Mouse (Mus musculus): ENCODE results near the gene Abcc9. TPM values are rescaled to one million over a fixed set of nuclear protein-coding genes. Genes with fewer than 3 reads are reported as not detected.
A peak's percentile ranks its signal among the peaks of the same experiment; 100 is the strongest.

Gene Abcc9
- polyA plus RNA-seq, 1 experiment from 2014 or later, result 14.7 TPM

DNA sequence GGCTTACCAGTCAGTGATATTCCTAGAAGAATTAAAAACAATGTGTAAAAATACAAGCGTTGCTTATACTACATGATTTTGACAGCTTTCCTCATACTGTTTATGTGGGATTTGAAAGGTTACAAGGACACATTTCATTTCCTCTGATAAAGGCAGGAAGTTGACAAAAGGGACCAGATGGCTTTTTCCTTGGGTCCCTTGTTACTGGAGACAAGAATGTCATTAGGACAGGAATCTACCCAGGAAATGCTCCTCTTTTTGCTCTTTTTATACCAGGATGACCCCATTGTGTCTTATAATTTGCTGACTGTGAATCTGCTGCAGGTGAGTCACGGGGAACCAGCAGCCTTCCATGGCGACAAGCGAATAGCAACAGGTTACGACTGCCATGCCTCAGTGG, 162.0 kb downstream of the Abcc9 start:
- Histone ChIP-seq H3K27ac (ENCODE audit: low read length) (peak overlapping the region; percentile 31; the same call in 1 of the 2 replicates), H3K9ac (ENCODE audit: low read length) (no peak overlapping the region), H3K36me3 (ENCODE audit: control insufficient read depth, insufficient read depth, low read length) (no peaks in the 10 kb centered on the region), H3K4me1 (ENCODE audit: control insufficient read depth, insufficient read depth, low read length) (peaks cover 9% of the 10 kb centered on the region), H3K4me3 (replicated peaks; ENCODE audit: low read length) (no peak overlapping the region), H3K9me3 (replicated peaks; ENCODE audit: control insufficient read depth, low read length) (no peaks in the 10 kb centered on the region), H3K27me3 (ENCODE audit: control insufficient read depth, insufficient read depth, low read length) (no peaks in the 10 kb centered on the region), H3K4me2 (ENCODE audit: low read depth, low read length) (no peak overlapping the region)
- no peak for ATAC-seq (ENCODE audit: insufficient read depth, low FRiP score)
- WGBS, result 73% methylated on average over 5 of the region's 5 CpGs

- H3K9me3 ChIP-seq (replicated peaks; ENCODE audit: control insufficient read depth, low read length), result no peaks in the 10 kb centered on the region
- peaks cover 6% of the 10 kb centered on the region for H3K4me1 ChIP-seq (ENCODE audit: control insufficient read depth, insufficient read depth, low read length)
- no peaks in the 10 kb centered on the region for H3K27me3 ChIP-seq (ENCODE audit: control insufficient read depth, insufficient read depth, low read length)
- peak overlapping the region; percentile 60; the same call in 1 of the 2 replicates for H3K27ac ChIP-seq (ENCODE audit: low read length)
- H3K4me2 ChIP-seq (ENCODE audit: low read depth, low read length), result no peak overlapping the region
- ATAC-seq (ENCODE audit: insufficient read depth, low FRiP score), result peak; percentile 44; the same call in 1 of the 2 replicates
- WGBS, result 62% methylated on average over 17 of the region's 17 CpGs
- no peaks in the 10 kb centered on the region for H3K36me3 ChIP-seq (ENCODE audit: control insufficient read depth, insufficient read depth, low read length)
- no peak overlapping the region for H3K4me3 ChIP-seq (replicated peaks; ENCODE audit: low read length)
- no peak overlapping the region for H3K9ac ChIP-seq (ENCODE audit: low read length)
Observed at GRCm38 (mm10) chr6:142538503-142538902, 163.6 kb downstream of the Abcc9 start.

Other genes starting within 250 kb of the Abcc9 start
- 2.7 and 3.4 TPM in 2 replicates for gene Gys2, start 229.2 kb downstream of the Abcc9 start, polyA plus RNA-seq (2015; fragmentation: Nextera tagmentation; extraction: Ambion mirVana)
- 156 and 159 TPM in 2 replicates for gene Ldhb, start 194.4 kb downstream of the Abcc9 start, polyA plus RNA-seq (2015; fragmentation: Nextera tagmentation; extraction: Ambion mirVana)
- gene Kcnj8, start 130.7 kb downstream of the Abcc9 start, polyA plus RNA-seq (2015; fragmentation: Nextera tagmentation; extraction: Ambion mirVana), result 51.8 and 57.9 TPM in 2 replicates
- gene Cmas, start 54.4 kb upstream of the Abcc9 start, polyA plus RNA-seq (2015; fragmentation: Nextera tagmentation; extraction: Ambion mirVana), result 83.6 and 90.7 TPM in 2 replicates
- gene Sult6b2, start 102.2 kb upstream of the Abcc9 start, polyA plus RNA-seq (2015; fragmentation: Nextera tagmentation; extraction: Ambion mirVana), result 1.5 and 3.1 TPM in 2 replicates